Mouse (Mus musculus): ENCODE data around the gene Lipe. TPM values are rescaled to one million over a fixed set of nuclear protein-coding genes. Genes with fewer than 3 reads are reported as not detected.

Gene Lipe
- 10.6 and 10.9 TPM in 2 replicates for polyA plus RNA-seq (2015; fragmentation: Nextera tagmentation; extraction: Ambion mirVana)

GRCm38 (mm10) chr7:25398610-25399009 lies at the start of gene Lipe:
Gene Lipe (minus strand): TSS chr7:25398710.
- Histone ChIP-seq H3K4me2 (ENCODE audit: low read depth, low read length) (no peak within 1 kb of the TSS), H3K4me1 (ENCODE audit: control insufficient read depth, insufficient read depth, low read length) (peaks cover 15% of the 10 kb centered on the region), H3K9ac (ENCODE audit: low read length) (no peak within 1 kb of the TSS), H3K27me3 (ENCODE audit: control insufficient read depth, insufficient read depth, low read length) (no peaks in the 10 kb centered on the region), H3K27ac (ENCODE audit: low read length) (no peak within 1 kb of the TSS), H3K36me3 (ENCODE audit: control insufficient read depth, insufficient read depth, low read length) (no peaks in the 10 kb centered on the region), H3K9me3 (replicated peaks; ENCODE audit: control insufficient read depth, low read length) (no peaks in the 10 kb centered on the region), H3K4me3 (replicated peaks; ENCODE audit: low read length) (no peak within 1 kb of the TSS)
- 91% methylated on average over 1 of the region's 1 CpGs for WGBS
- ATAC-seq (ENCODE audit: insufficient read depth, low FRiP score), result no peak

GRCm38 (mm10) chr7:25440816-25441153 lies 42.3 kb upstream of the Lipe start:
- H3K9me3 ChIP-seq (replicated peaks; ENCODE audit: control insufficient read depth, low read length), result no peaks in the 10 kb centered on the region
- peak overlapping the region; percentile 53; the same call in 1 of the 2 replicates for H3K27ac ChIP-seq (ENCODE audit: low read length)
- H3K4me2 ChIP-seq (ENCODE audit: low read depth, low read length), result no peak overlapping the region
- 88% methylated on average over 6 of the region's 6 CpGs for WGBS
- no peak for ATAC-seq (ENCODE audit: insufficient read depth, low FRiP score)
- H3K36me3 ChIP-seq (ENCODE audit: control insufficient read depth, insufficient read depth, low read length), result no peaks in the 10 kb centered on the region
- H3K9ac ChIP-seq (ENCODE audit: low read length), result no peak overlapping the region
- H3K4me1 ChIP-seq (ENCODE audit: control insufficient read depth, insufficient read depth, low read length), result no peaks in the 10 kb centered on the region
- no peak overlapping the region for H3K4me3 ChIP-seq (replicated peaks; ENCODE audit: low read length)
- H3K27me3 ChIP-seq (ENCODE audit: control insufficient read depth, insufficient read depth, low read length), result no peaks in the 10 kb centered on the region

DNA sequence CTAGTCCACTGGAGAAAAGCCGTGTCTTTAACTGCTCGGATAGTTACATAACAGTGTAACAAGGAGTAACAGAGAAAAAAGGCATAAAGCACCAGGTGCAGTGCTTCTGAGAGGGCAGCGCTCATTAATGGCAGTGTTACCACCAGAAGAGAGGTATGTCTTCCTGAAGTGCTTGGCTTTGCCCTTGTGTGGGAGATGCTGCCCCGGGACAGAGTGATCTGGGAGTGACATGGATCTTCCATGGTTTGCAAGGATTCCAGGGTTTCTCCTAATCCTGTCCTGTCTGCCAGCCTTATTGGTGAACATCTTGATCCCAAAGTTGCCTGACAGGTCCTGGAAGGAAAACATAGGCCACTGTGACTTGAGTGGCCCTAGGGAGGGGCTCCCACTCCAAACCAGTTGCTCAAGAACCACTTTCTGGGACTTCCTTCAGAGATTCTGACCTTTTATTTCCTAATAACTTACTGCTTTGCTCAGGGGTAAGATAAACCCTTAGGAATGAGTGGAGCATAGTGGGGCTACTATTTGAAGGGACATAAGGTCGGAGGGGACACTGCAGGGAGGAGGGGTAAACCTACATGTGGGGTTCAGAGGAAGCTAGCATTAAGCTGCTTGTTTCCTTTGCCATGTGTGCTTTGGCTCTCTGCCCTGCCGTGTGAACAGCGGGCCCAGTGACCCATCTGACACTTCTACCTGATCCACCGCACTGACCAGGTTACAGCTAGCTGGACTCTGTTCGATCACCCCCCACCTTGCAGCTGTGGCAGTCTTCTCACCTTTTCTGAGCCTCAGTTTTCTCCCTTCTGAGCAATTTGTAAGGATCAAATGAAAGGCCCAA lies 41.7 kb upstream of the Lipe start:
- WGBS, result 75% methylated on average over 9 of the region's 9 CpGs
- H3K4me3 ChIP-seq (replicated peaks; ENCODE audit: low read length), result no peak overlapping the region
- H3K9ac ChIP-seq (ENCODE audit: low read length), result no peak overlapping the region
- ATAC-seq (ENCODE audit: insufficient read depth, low FRiP score), result peak; percentile 45; the same call in 1 of the 2 replicates
- no peaks in the 10 kb centered on the region for H3K36me3 ChIP-seq (ENCODE audit: control insufficient read depth, insufficient read depth, low read length)
- H3K27ac ChIP-seq (ENCODE audit: low read length), result peak overlapping the region; percentile 53
- H3K4me1 ChIP-seq (ENCODE audit: control insufficient read depth, insufficient read depth, low read length), result no peaks in the 10 kb centered on the region
- no peaks in the 10 kb centered on the region for H3K27me3 ChIP-seq (ENCODE audit: control insufficient read depth, insufficient read depth, low read length)
- H3K4me2 ChIP-seq (ENCODE audit: low read depth, low read length), result no peak overlapping the region
- H3K9me3 ChIP-seq (replicated peaks; ENCODE audit: control insufficient read depth, low read length), result no peaks in the 10 kb centered on the region

DNA sequence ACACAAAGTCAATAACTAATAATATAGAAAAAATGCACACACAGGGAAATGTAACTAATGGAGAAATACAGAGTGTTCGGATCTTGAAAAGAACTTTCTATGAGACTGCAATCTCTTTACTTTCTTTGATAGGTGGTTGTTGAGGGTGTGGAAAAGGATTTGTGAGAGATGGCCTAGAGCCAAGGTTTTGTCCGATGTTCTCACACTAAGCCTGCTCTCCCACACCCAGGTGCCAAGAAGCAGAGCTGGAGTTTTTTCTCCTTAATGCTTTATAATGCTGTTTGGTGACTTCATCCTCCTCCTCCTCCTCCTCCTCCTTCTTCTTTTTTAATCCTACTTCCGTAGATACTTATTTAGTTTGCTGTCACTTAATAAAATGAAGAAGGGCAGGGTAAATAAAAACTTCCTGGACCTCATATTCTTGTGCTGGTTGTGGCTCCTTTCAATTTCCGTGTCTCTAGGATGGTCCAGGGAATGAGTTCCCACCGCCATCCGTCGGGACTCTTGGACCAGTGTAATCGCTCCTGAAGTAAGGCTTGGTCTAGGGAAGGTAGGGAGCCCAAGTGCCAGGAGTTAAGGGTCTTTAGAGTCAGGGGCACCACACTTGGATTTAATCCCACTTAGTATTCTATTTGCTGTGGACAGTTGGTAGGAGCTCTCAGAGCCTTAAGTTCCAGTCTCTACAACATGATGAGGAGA lies 40.8 kb upstream of the Lipe start:
- ATAC-seq (ENCODE audit: insufficient read depth, low FRiP score), result 0 out of 2 replicates have a peak, but pooled peaks have one; percentile 34
- no peaks in the 10 kb centered on the region for H3K27me3 ChIP-seq (ENCODE audit: control insufficient read depth, insufficient read depth, low read length)
- no peaks in the 10 kb centered on the region for H3K9me3 ChIP-seq (replicated peaks; ENCODE audit: control insufficient read depth, low read length)
- peak overlapping the region; percentile 53 for H3K27ac ChIP-seq (ENCODE audit: low read length)
- no peak overlapping the region for H3K4me3 ChIP-seq (replicated peaks; ENCODE audit: low read length)
- H3K9ac ChIP-seq (ENCODE audit: low read length), result no peak overlapping the region
- H3K4me1 ChIP-seq (ENCODE audit: control insufficient read depth, insufficient read depth, low read length), result peaks cover 7% of the 10 kb centered on the region; the same call in 1 of the 2 replicates
- no peaks in the 10 kb centered on the region for H3K36me3 ChIP-seq (ENCODE audit: control insufficient read depth, insufficient read depth, low read length)
- 70% methylated on average over 8 of the region's 8 CpGs for WGBS
- no peak overlapping the region for H3K4me2 ChIP-seq (ENCODE audit: low read depth, low read length)

- Histone ChIP-seq H3K36me3 (ENCODE audit: control insufficient read depth, insufficient read depth, low read length) (no peaks in the 10 kb centered on the region), H3K9me3 (replicated peaks; ENCODE audit: control insufficient read depth, low read length) (no peaks in the 10 kb centered on the region), H3K9ac (ENCODE audit: low read length) (no peak overlapping the region), H3K27me3 (ENCODE audit: control insufficient read depth, insufficient read depth, low read length) (no peaks in the 10 kb centered on the region), H3K27ac (ENCODE audit: low read length) (peak overlapping the region; percentile 85), H3K4me1 (ENCODE audit: control insufficient read depth, insufficient read depth, low read length) (peaks cover 21% of the 10 kb centered on the region), H3K4me2 (ENCODE audit: low read depth, low read length) (no peak overlapping the region), H3K4me3 (replicated peaks; ENCODE audit: low read length) (no peak overlapping the region)
- ATAC-seq (ENCODE audit: insufficient read depth, low FRiP score), result no peak
- WGBS, result 76% methylated on average over 2 of the region's 2 CpGs
These were observed 38.2 kb upstream of the Lipe start for GRCm38 (mm10) chr7:25436704-25437103.

DNA sequence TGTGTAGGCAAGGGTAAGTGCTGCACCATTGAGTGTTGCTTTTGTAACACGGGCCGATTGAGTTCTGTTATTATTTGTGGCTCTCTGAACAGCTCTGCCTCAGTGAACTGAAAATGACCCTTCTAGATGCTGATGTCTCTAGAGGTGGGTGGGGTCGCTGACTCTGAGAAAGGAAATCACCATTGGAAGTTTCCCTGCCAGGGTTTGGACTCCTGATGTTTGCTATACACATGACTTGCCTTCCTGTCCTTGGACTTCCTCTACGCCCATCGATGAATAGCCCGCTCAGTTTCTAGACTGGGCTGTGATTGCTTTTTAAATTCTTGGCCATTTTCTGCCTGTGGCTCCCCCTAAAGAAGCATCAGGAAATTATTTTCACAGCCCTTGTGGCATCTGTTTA lies 37.7 kb upstream of the Lipe start:
- no peaks in the 10 kb centered on the region for H3K9me3 ChIP-seq (replicated peaks; ENCODE audit: control insufficient read depth, low read length)
- peak overlapping the region; percentile 85 for H3K27ac ChIP-seq (ENCODE audit: low read length)
- peaks cover 21% of the 10 kb centered on the region for H3K4me1 ChIP-seq (ENCODE audit: control insufficient read depth, insufficient read depth, low read length)
- no peaks in the 10 kb centered on the region for H3K27me3 ChIP-seq (ENCODE audit: control insufficient read depth, insufficient read depth, low read length)
- WGBS, result 75% methylated on average over 6 of the region's 6 CpGs
- H3K9ac ChIP-seq (ENCODE audit: low read length), result no peak overlapping the region
- no peak overlapping the region for H3K4me2 ChIP-seq (ENCODE audit: low read depth, low read length)
- no peak overlapping the region for H3K4me3 ChIP-seq (replicated peaks; ENCODE audit: low read length)
- H3K36me3 ChIP-seq (ENCODE audit: control insufficient read depth, insufficient read depth, low read length), result no peaks in the 10 kb centered on the region
- no peak for ATAC-seq (ENCODE audit: insufficient read depth, low FRiP score)

DNA sequence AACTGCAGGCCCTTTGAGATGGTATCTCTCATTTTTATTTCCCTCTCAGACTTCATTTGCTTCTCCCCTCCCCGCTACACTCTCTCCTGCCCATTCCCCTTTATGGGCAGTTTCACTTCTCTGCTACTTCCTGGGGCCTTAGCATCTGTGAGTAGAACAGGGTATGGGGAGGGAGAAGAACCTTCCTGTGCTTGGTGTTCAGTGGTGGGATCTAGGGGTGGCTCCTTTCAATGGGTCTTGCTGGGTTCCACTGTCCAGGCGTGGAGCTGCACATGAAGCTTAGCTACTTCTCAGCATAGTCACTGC lies 37.0 kb upstream of the Lipe start:
- Histone ChIP-seq H3K27ac (ENCODE audit: low read length) (peak overlapping the region; percentile 85), H3K4me2 (ENCODE audit: low read depth, low read length) (no peak overlapping the region), H3K4me1 (ENCODE audit: control insufficient read depth, insufficient read depth, low read length) (peaks cover 21% of the 10 kb centered on the region), H3K36me3 (ENCODE audit: control insufficient read depth, insufficient read depth, low read length) (no peaks in the 10 kb centered on the region), H3K4me3 (replicated peaks; ENCODE audit: low read length) (no peak overlapping the region), H3K9me3 (replicated peaks; ENCODE audit: control insufficient read depth, low read length) (no peaks in the 10 kb centered on the region), H3K9ac (ENCODE audit: low read length) (no peak overlapping the region), H3K27me3 (ENCODE audit: control insufficient read depth, insufficient read depth, low read length) (no peaks in the 10 kb centered on the region)
- 79% methylated on average over 2 of the region's 2 CpGs for WGBS
- ATAC-seq (ENCODE audit: insufficient read depth, low FRiP score), result no peak

DNA sequence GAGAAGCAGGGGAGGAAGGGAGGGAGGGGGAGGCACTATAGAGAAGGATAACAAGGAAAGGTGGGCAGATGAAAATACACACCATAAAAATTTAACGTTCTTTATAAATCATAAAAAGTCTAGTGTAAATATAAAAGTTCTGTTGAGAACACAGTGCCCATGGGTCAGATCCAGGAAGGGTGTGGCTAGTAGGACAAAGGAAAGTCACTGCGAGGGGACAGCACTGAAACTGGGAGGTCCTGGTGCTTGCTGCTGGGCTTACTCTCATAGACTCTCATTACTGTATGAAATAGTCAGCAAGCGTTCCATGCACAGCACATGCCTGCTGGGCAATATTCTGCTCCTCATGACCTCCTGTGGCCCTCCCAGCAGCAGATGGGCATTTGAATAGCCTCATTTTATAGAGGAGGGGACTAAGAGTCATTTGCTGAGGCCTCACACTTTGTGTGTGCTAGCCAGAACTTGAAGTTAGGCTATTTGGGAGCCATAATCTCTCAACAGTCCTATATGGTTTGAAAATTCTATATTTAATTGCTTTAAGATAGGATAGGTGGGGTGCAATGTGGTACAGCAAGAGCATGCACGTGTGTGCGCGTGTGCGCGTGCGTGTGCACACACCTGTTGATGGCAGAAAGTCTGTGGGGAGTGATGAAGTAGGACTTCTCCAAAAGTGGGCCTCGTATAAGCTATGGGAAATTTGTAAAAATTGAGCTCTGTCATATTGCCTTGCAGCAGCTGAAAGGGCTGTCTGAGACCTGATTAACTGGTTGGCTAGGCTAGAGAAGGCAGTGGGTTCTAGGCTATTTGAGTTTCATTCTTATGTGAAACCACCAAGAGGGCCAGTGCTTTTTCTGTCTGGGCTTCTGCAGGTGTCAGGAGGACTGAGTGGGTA lies 36.4 kb upstream of the Lipe start:
- H3K4me3 ChIP-seq (replicated peaks; ENCODE audit: low read length), result no peak overlapping the region
- peak overlapping the region; percentile 85 for H3K27ac ChIP-seq (ENCODE audit: low read length)
- H3K9ac ChIP-seq (ENCODE audit: low read length), result no peak overlapping the region
- no peak for ATAC-seq (ENCODE audit: insufficient read depth, low FRiP score)
- H3K9me3 ChIP-seq (replicated peaks; ENCODE audit: control insufficient read depth, low read length), result no peaks in the 10 kb centered on the region
- H3K4me2 ChIP-seq (ENCODE audit: low read depth, low read length), result no peak overlapping the region
- H3K27me3 ChIP-seq (ENCODE audit: control insufficient read depth, insufficient read depth, low read length), result no peaks in the 10 kb centered on the region
- WGBS, result 82% methylated on average over 10 of the region's 10 CpGs
- no peaks in the 10 kb centered on the region for H3K36me3 ChIP-seq (ENCODE audit: control insufficient read depth, insufficient read depth, low read length)
- H3K4me1 ChIP-seq (ENCODE audit: control insufficient read depth, insufficient read depth, low read length), result peaks cover 21% of the 10 kb centered on the region

Measured in stomach, embryonic 16.5 days (tissue).